Mouse (Mus musculus) heart, adult 2 months (tissue): ENCODE data around the gene Dtx3l. TPM values are rescaled to one million over a fixed set of nuclear protein-coding genes. Genes with fewer than 3 reads are reported as not detected.

Experiments
- DNase-seq, 2 experiments: peaks; one replicate each; pipeline ENCODE4 v3.0.0; 2021
- H3K27ac ChIP-seq: fragments of 200-600 bp; 2 replicates; pipeline ENCODE4 v1.8.1; 2022
- H3K27me3 ChIP-seq: fragments of 200-500 bp; 2 replicates; pipeline ENCODE4 v1.6.1; 2012; ENCODE audit warnings: mild to moderate bottlenecking, low read length, inconsistent platforms, mixed read lengths; ENCODE audit not compliant: control insufficient read depth, insufficient read depth
- H3K36me3 ChIP-seq: fragments of 200-500 bp; 2 replicates; pipeline ENCODE4 v1.6.1; 2012; ENCODE audit warnings: low read length, inconsistent platforms; ENCODE audit not compliant: control insufficient read depth, insufficient read depth
- H3K4me1 ChIP-seq: fragments of 200-500 bp; 2 replicates; pipeline ENCODE4 v1.6.1; 2011; ENCODE audit warnings: low read length; ENCODE audit not compliant: control insufficient read depth, insufficient read depth
- H3K4me3 ChIP-seq: fragments of 200-600 bp; 2 replicates; pipeline ENCODE4 v1.8.1; 2022
- H3K79me2 ChIP-seq: fragments of 200-500 bp; replicated peaks from 2 replicates; pipeline ENCODE4 v1.6.1; 2012; ENCODE audit warnings: mild to moderate bottlenecking, inconsistent platforms, low read length, moderate library complexity, mixed read lengths; ENCODE audit not compliant: control insufficient read depth, insufficient read depth
- H3K9ac ChIP-seq: fragments of 200-500 bp; 2 replicates; pipeline ENCODE4 v1.6.1; 2012; ENCODE audit warnings: low read depth, mild to moderate bottlenecking, control low read depth, inconsistent platforms, low read length, mixed read lengths
- CTCF ChIP-seq: fragments of 200-600 bp; IDR thresholded peaks from 2 replicates; pipeline ENCODE4 v1.8.1; 2022; ENCODE audit warnings: antibody characterized with exemption, mild to moderate bottlenecking, moderate library complexity
- EP300 ChIP-seq: fragments of 200-500 bp; IDR thresholded peaks from 2 replicates; pipeline ENCODE4 v1.6.1; 2011; ENCODE audit warnings: low read depth, low read length, control low read depth; ENCODE audit not compliant: insufficient read depth
- POLR2A ChIP-seq: fragments of 200-500 bp; IDR thresholded peaks from 2 replicates; pipeline ENCODE4 v1.6.1; 2011; ENCODE audit warnings: mild to moderate bottlenecking, low read depth, low read length, control low read depth; ENCODE audit not compliant: insufficient read depth
- WGBS: fragments of 180-500 bp; shearing (Covaris S2); methylation state at CpG from one replicate; pipeline ENCODE4 v1.1.7; 2018; 5-methylcytosine and 5-hydroxymethylcytosine counted together
- intact Hi-C: fragments of 180-260 bp; cut with DNase I; formaldehyde crosslinking; loops from one replicate; pipeline ENCODE4 v1.15.1; 2025
- polyA plus RNA-seq: library from polyadenylated mRNA; depleted of rRNA; stranded (reverse); fragments of >200 nt; gene quantifications from 2 replicates; pipeline ENCODE4 v1.2.3, GENCODE M21; 2012; rRNA removed
- total RNA-seq, 2 experiments: library from RNA; stranded (reverse); gene quantifications; 2 replicates each; pipeline ENCODE4 v1.2.3; 2021

Gene Dtx3l
- total and polyA plus RNA-seq, 3 experiments: 5.9 to 8.9 (median 8.6) TPM

- DNase-seq: no peak
- Histone ChIP-seq H3K27me3 (no peaks in the 10 kb centered on the region), H3K4me3 (no peak overlapping the region), H3K4me1 (no peaks in the 10 kb centered on the region), H3K36me3 (no peaks in the 10 kb centered on the region), H3K9ac (no peak overlapping the region), H3K79me2 (no peaks in the 10 kb centered on the region), H3K27ac (no peak overlapping the region)
- intact Hi-C loops: no loop called here
- 70% methylated on average over 5 of the region's 5 CpGs for WGBS
- no peak for TF ChIP-seq CTCF
- no peak for TF ChIP-seq POLR2A
- TF ChIP-seq EP300: no peak
Observed at GRCm38 (mm10) chr16:35888910-35889309, 50.0 kb downstream of the Dtx3l start.

GRCm38 (mm10) chr16:35888174-35888573 is 50.8 kb downstream of the Dtx3l start:
- Histone ChIP-seq H3K9ac (no peak overlapping the region), H3K27me3 (no peaks in the 10 kb centered on the region), H3K79me2 (no peaks in the 10 kb centered on the region), H3K36me3 (no peaks in the 10 kb centered on the region), H3K4me1 (no peaks in the 10 kb centered on the region), H3K27ac (no peak overlapping the region), H3K4me3 (no peak overlapping the region)
- no peak for DNase-seq
- TF ChIP-seq EP300 (no peak), POLR2A (no peak), CTCF (no peak)
- WGBS: 80% methylated on average over 7 of the region's 7 CpGs
- intact Hi-C loops: no loop called here

Other genes with a start within 250 kb of the Dtx3l start
- gene Dirc2, start 169.8 kb downstream of the Dtx3l start, total RNA-seq: 10 to 100 TPM; 49.9 to 61.9 TPM
- gene Dirc2, start 169.8 kb downstream of the Dtx3l start, polyA plus RNA-seq: 43.2 and 67.5 TPM in 2 replicates
- 1 to 10 TPM; 2.5 to 2.6 TPM for gene Hspbap1, start 168.8 kb downstream of the Dtx3l start, total RNA-seq
- 2.1 and 3.1 TPM in 2 replicates for gene Hspbap1, start 168.8 kb downstream of the Dtx3l start, polyA plus RNA-seq
- 10 to 100 TPM in 1 of 2 experiments, 1 to 10 TPM in 1; 9.9 to 11.3 TPM for gene Parp14, start 67.6 kb downstream of the Dtx3l start, total RNA-seq
- gene Parp14, start 67.6 kb downstream of the Dtx3l start, polyA plus RNA-seq: 3.8 and 5.9 TPM in 2 replicates
- gene Parp9, start 681 bp downstream of the Dtx3l start, total RNA-seq: 1 to 10 TPM; 9.3 to 9.8 TPM
- gene Parp9, start 681 bp downstream of the Dtx3l start, polyA plus RNA-seq: 6.5 and 11.1 TPM in 2 replicates
- gene Kpna1, start 39.6 kb upstream of the Dtx3l start, total RNA-seq: 100 to 1,000 TPM; 112 to 128 TPM
- gene Kpna1, start 39.6 kb upstream of the Dtx3l start, polyA plus RNA-seq: 18.7 and 40.3 TPM in 2 replicates
- gene Wdr5b, start 102.0 kb upstream of the Dtx3l start, total RNA-seq: 1 to 10 TPM; 2.7 to 2.8 TPM
- gene Wdr5b, start 102.0 kb upstream of the Dtx3l start, polyA plus RNA-seq: 1.8 and 2.5 TPM in 2 replicates
- gene Fam162a, start 132.4 kb upstream of the Dtx3l start, total RNA-seq: 100 to 1,000 TPM; 212 to 248 TPM
- 95.0 and 98.5 TPM in 2 replicates for gene Fam162a, start 132.4 kb upstream of the Dtx3l start, polyA plus RNA-seq
- 10 to 100 TPM; 31.1 to 33.3 TPM for gene Ccdc58, start 132.5 kb upstream of the Dtx3l start, total RNA-seq
- 14.0 and 24.2 TPM in 2 replicates for gene Ccdc58, start 132.5 kb upstream of the Dtx3l start, polyA plus RNA-seq
- gene Csta1, start 192.1 kb upstream of the Dtx3l start, total RNA-seq: not detected
- not detected in 2 replicates for gene Csta1, start 192.1 kb upstream of the Dtx3l start, polyA plus RNA-seq
- gene Stfa2l1, start 217.7 kb upstream of the Dtx3l start, total RNA-seq: not detected
- not detected in 2 replicates for gene Stfa2l1, start 217.7 kb upstream of the Dtx3l start, polyA plus RNA-seq
- not detected for gene Gm5483, start 245.1 kb upstream of the Dtx3l start, total RNA-seq
- gene Gm5483, start 245.1 kb upstream of the Dtx3l start, polyA plus RNA-seq: not detected in 2 replicates